Mouse (Mus musculus) layer of hippocampus, adult 18-20 months (tissue): ENCODE results near the gene Slc20a1. TPM values are rescaled to one million over a fixed set of nuclear protein-coding genes. Genes with fewer than 3 reads are reported as not detected.
A peak's percentile ranks its signal among the peaks of the same experiment; 100 is the strongest.

Source experiments
- DNase-seq, 2 experiments: peaks; one replicate each; pipeline ENCODE4 v3.0.0; 2022; ENCODE audit warnings: low spot score in 2 of 2
- total RNA-seq, 2 experiments: library from RNA; stranded (reverse); gene quantifications; 2 replicates each; pipeline ENCODE4 v1.2.3; 2021

The Slc20a1 gene
- total RNA-seq, 2 experiments from 2014 or later, result 126 to 129 TPM

DNA sequence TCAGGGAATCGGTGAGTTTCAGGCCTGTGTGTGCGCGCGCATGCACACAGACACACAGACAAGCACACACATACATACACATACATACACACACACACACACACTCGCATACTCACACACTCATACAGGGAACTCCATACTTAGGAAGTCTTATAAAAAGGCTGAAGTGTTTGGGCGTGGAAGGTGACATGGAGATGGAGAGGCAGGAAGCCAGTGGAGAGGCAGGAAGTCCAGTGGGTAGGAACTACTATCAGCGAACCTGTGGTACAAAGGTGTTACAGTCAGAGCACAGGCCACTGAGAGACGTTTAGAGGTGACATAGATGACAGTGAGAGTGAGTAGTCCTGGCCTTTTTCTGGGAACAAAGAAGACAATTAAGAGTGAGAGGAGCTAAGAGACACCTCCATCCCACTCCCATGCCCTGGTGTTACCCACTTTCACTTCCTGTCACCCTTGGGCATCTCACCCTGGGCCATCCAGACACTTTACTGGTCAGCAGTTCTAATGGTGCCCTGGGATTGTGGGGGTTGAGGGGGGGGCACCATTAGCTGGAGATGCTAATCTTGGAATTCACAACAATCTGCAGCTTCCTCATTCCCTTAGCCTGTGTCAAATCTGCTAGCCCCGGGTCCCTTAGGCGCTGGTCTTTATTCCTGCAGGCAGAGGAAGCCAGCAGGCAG lies 12.8 kb upstream of the Slc20a1 start:
- no peak for DNase-seq

DNA sequence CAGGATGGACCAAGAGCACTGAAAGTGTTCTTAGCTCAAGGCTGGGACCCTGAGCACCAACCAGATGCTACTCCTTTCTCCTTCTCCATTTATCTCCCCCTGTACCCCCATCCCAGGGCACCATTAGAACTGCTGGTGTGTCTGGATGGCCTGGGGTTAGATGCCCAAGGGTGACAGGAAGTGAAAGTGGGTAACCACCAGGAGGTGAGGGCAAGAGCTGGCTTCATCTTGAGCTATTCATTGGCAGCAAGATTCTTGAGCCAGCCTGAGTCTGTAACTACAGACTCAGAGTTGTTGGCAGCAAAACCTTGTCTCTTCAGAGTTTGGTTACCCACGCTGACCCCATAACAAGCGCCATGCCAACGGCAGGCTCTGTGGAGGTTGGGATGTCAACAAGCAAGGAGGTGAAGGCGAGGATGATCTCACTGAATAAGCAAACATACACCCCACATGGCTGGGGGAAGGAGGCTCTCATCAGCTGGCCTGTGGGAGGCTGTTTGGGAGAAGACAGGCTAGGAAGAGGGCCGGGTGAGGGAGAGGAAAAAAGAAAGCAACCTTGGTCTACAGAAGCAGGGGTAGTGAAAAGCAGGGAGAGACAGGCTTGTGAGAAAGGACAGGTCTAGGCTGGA lies 12.2 kb upstream of the Slc20a1 start:
- peak; percentile 55 to 63 for DNase-seq

DNA sequence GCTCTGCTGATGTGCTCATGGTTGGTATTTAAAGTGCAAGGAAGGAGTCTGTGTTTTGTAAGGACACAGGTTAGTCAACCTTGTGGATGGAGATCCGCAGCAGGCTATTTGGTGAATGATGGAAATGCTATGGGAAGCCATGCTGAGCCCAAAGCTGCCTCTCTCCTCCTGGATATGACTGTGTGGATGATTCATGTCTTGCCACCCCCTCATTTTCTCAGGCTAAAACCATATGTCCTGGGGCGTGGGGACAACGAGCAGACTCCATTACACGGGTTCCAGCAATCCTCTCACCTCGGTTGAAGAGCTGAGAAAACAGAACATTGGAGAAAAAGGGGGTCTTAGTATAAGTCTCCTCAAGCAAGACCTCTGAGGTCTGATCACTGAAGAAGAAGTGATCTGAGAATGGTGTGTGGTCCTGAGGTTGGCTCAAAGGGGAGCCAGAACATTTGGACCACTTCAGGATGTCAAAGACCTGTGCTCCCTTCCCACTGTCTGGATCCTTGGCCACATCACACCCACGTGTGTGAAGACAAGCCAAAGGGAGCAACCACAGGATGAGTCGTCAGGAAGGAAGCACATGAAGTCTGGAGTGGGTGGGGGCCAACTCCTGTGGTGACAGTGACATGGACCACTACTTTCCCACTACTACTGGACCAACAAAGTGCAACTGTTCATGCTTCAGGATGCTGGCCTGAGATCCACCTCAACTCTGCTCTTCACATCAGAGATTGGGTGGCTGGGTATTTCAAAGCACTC lies 6.0 kb upstream of the Slc20a1 start:
- peak in 1 of 2 experiments; percentile 22 for DNase-seq

DNA sequence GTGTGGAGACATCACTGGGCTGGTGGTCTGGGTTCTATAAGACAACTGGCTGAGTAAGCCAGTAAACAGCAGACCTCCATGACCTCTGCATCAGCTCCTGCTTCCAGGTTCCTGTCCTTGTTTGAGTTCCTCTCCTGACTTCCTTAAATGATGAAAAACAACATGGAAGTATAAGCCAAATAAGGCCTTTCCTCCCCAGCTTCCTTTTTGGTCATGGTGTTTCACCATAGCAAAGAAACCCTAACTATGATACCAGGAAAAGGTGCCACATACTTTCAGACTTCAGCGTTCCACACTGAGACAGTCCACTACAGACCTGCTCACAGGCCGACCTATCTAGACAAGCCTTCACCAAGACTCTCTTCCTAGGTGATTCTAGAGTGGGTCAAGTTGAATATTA lies 2.2 kb upstream of the Slc20a1 start:
- no peak for DNase-seq

DNA sequence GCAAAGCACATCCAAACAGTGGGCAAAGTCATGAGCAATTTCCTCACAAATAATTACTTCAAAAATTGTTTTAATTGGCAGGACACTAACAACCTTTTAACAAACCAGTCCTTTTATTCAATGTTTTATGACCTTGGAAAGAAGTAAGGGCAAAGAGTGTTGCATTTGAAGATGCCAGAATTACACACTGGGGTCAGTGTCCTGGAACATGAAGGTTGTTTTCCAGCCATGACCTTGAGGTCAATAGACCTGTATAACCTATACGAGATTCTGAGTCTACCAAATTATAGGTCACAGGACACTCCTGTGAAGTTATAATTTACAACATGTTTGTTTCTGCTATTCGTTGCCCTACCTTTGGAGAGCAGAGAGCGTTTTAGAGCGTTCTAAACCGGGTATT lies 1.4 kb upstream of the Slc20a1 start:
- DNase-seq, result no peak

DNA sequence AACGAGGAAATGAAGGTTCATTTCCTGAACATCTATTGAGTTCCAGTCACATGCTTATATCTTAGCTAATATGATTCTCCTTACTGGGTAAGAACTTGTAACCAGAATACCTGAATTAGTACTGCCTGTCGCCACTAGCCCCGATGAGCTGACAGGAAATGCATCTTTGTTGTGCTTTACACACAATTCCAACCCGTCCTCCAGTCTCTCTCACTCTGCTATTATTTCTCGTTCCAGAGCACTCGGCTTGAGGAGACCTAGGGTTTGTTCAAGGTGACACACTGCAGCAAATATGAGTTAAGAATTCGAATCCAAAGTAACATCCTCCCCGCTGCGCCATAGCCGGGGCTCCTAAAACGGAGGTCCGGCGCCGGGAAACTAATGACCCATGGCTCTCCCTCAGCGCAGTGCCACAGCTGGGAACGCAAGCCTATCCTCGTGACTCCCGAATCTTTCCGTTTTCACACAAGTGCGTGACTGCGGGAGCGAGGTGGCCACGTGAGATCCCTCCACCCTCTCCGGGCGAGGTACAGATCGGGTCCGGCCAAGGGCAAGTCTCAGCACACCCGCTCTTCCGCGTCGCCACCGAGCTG lies 625 bp upstream of the Slc20a1 start:
- DNase-seq, result no peak

DNA sequence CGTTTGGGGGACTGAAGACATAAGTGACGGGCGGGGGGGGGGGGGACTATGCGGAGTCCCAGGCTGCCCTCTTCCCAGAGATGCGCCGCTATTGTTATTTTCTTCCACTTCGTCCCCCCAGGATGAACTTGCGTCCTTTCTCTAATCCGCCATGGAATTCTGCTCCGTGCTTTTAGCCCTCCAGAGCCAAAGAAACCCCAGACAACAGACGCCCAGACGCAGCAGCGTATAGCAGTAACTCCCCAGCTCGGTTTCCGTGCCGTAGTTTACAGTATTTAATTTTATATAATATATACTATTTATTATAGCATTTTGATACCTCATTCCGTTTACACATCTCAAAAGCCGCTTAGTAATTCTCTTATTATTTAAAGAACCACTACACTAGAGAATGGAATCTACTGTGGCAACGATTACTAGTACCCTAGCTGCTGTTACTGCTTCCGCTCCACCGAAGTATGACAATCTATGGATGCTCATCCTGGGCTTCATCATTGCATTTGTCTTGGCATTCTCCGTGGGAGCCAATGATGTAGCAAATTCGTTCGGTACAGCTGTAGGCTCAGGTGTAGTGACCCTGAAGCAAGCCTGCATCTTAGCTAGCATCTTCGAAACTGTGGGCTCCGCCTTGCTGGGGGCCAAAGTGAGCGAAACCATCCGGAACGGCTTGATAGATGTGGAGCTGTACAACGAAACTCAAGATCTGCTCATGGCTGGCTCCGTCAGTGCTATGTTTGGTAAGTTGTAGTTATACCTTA lies 943 bp downstream of the Slc20a1 start:
- DNase-seq, result peak in 1 of 2 experiments; percentile 43

DNA sequence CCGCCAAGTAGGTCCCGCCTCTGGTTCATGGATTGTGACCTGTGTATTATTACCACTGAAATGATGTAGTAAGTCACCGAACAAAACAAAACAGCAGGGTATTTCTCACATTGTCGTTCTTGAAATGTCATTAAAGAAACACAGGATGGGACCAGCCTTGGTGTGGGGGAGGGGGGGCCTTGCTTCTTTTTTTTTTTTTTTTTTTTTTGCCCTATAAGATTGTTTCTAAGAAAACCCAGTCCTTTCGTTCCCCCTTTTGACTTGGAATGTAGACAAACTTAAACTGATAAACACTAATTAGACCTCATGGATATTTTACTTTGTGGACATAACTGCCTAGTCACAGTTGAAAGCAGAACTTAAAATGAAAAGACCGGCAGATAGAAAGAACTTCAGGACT lies 6.4 kb downstream of the Slc20a1 start:
- no peak for DNase-seq

DNA sequence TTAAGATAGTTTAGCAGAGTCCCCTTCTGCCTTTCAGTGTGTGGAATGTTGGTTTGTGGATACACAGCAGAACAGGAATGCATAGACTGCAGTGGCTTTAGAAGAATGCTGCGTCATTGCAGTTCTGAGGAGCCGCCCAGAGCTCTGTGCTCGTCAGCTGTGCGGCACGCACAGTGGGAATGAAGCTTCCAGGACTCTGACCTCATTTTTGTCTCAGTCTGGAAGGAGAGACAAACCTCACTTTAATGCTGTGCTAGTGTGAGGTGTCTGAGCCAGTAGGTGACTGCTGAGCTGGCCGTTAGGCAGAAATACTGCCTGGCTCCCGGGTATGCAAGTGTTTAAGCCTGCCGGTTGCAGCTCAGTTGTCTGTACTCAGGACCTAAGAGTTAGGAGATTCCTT lies 8.3 kb downstream of the Slc20a1 start:
- no peak for DNase-seq

DNA sequence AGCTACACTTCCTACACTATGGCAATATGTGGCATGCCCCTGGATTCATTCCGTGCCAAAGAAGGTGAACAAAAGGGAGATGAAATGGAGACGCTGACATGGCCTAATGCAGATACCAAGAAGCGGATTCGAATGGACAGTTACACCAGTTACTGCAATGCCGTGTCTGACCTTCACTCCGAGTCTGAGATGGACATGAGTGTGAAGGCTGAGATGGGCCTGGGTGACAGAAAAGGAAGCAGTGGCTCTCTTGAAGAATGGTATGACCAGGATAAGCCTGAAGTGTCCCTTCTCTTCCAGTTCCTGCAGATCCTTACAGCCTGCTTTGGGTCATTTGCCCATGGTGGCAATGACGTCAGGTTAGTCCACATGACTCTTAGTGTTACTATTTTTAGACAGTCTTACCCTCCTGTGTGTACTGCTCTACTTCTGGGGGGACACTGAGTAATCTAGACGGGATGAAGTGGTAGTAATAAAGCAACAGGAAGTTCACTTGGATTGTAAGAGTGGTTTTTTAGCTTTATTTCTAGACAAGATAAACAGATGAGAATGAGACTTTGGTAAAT lies 9.7 kb downstream of the Slc20a1 start:
- no peak for DNase-seq

DNA sequence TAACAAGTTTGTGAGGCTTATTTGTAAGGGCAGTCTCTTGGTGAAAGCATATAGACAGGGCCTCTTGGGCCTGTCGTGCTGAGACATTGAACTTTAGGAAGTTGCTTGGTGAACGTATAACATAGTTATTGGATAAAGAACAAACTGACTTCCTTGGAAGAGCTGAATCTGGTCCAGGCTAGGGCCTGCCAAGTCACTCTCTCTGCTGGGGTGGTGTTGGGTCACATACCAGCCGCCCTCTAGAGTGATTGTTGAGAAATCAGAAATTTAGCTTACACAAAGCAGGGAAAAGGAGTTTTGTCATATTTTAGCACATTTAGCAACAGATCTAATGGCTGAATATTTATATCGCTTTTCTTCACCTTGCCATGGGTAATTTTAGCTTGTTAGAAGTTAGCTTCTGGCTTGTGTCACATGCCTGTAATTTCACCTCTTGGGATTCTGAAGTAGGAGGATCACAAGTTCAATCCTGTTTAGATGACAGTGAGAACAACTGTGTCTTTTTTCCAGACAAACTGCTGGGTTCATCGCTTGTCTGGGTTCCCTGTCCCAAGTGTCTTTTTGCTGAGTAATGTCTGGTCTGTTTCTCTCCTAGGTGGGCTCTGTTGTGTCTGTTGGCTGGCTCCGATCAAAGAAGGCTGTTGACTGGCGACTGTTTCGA lies 11.7 kb downstream of the Slc20a1 start:
- DNase-seq, result no peak

DNA sequence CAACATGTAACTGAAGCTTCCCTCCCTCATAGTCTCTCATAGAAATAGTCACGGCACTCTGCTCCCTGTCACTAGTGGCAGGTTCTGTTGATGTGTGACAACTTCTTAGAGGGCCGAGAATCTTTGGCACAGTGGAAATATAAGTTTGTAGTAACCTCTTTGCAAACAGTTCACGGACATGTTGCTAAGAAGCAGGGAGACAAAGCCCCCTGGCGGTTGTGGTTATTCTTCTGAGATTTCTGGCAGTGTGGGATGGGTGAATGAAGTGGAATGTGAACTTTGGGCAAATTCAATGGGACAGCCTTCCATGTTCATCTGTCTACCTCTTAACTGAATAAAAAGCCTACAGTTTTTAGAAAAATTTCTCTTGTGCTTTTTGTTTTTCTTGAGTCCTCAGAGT lies 12.7 kb downstream of the Slc20a1 start:
- DNase-seq, result peak in 1 of 2 experiments; percentile 23

DNA sequence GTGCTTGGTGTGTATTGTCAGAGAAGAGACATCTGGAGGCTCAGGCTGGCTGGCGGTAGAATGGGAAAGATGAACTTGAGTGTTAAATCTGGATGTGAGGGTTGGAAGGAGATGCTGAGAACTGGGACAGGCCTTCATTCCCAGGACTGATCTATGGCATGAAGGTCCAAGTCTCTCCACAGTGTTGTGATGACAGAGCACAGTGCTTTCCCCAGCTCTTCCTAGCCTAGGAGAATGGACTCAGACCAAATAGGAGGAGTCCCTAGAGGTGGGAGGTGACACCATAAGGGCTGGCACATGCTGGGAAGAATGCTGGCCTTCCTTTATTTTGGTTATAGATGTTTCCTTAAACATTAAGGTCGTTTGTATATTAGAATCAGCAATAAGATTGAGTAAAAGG lies 13.4 kb downstream of the Slc20a1 start:
- no peak for DNase-seq

DNA sequence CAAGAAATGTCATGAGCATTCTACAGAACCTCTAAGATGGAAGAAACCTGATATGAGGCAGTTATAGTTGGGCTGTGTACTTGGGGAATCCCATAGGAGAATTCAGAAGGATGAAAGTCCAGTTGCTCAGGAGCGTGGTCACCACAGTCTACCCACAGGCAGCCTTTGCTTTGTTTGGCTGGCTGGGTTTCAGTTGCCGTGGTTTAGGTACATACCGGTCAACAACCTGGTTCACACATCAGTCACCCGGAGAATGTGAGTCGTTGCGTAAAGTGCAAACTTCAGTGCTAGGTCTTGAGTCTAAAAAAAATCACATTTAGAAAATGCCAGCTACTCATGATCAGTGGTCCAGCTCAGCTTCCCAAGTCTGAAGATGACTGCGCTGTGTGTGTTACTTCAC lies 14.0 kb downstream of the Slc20a1 start:
- no peak for DNase-seq

DNA sequence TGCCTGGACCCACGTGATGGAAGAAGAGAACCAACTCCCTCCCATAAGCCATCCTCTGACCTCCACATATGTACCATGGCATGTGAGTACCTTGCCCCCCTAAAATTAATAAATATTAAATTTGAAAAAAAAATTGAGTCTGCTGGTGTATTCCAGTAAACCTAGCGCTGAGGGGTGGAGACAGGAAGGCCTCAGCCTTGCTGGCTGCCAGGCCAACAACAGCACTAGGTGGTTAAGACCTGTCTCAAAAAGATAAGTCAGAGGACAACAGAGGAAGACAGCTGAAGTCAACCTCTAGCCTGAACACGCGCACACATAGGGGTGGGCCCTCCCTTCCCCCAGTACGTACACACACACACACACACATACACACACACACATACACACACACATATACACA lies 16.2 kb downstream of the Slc20a1 start:
- DNase-seq, result no peak

DNA sequence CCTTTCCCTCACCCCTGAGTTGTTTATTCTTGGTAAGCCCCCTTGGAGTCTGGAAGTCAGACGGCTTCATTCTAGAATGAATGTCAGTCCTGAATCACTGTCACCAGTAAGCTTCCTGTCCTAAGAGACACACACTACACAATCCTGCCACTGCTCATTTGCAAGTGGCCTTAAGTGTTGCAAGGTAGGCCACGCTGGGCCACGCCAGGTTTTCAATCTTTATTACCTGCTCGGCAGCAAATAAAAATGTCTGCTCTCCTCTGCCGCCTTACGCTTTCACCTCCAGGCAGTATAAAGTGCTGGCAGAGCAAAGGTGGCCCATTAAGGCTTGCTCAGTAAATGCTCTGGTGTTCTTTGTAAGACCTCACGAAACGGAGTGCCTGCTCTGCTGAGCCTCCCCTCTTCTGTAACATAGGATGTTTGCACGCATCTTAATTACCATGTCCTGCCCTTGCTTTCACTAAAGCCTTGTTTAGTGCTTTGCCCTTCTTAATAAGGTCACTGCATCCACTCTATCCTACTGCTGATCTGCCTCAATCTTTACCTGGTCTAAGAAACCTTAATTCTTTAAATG lies 19.1 kb downstream of the Slc20a1 start:
- no peak for DNase-seq

DNA sequence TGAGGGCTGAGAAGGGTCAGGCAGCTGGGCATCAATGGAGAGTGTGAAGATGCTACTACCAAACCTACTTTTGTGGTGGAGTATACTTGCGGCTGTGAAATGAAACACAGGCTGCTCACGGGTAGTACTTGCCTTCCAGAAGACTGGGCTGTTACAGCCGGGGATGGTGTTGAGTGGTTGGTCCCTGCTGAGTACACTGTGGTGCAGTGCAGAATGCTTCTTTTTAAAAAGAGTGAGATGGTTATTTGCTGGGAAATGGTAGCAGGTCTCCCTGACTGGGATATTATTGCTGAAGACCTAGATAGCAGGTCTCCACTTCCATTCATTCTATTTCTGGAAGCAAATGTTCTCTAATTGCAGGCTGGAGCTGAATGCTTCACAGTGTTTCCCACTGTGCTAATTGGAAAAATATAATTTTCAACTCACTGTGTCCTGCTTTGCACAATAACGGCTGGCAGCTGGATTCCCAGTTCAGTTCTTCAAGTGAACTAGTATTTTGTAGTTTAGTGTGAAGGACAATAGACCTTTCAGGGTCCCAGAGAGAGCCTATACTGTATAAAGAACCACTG lies 20.1 kb downstream of the Slc20a1 start:
- DNase-seq, result peak in 1 of 2 experiments; percentile 11

DNA sequence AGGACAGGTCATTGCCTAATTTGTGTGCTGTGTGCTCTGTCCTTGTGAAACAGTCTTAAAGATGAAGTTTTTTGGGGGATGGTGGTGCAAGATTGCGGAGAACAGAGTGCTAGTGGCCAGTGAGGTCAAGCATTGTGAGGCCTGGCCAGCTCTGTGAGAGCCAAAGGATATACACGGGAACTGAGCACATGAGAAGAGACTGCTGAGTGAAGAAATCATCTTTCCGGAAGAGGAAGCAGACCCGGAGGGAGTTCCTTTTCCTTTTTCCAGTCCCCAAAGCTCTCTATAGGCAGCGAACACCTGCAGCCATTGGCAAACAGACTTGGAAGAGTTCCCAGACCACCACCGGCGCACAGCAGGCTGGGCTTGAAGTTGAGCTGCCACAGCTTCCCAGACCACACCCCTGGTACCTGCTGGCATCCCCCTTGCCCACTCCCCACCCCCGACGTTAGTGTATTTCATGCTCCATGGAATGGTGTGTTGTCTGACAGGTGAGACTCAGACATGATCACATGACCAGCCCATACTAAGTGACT lies 22.6 kb downstream of the Slc20a1 start:
- DNase-seq, result no peak

DNA sequence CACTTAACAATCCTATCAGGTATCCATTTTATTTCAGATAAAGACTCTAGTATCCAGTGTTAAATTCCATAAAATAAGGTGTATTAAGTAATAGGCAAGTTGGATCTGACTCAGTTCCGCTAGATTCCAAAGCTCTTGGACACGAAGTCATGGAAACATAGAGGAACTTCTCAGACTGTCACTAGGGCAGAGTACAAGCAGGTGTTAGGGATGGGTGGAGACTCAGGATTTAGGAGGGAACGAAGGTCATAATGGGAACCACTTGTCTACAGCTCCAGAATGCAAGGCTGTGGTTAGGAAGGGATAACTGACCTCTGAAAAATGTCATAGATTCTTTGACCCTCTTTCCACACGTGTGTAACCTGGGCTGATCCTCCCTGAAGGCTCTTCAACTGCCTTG lies 25.6 kb downstream of the Slc20a1 start:
- DNase-seq, result no peak
